Mouse (Mus musculus) layer of hippocampus, adult 18-20 months (tissue): ENCODE data around the gene Fignl1. TPM values are rescaled to one million over a fixed set of nuclear protein-coding genes. Genes with fewer than 3 reads are reported as not detected.

Experiments
- DNase-seq, 2 experiments: peaks; one replicate each; pipeline ENCODE4 v3.0.0; 2022; ENCODE audit warnings: low spot score in 2 of 2
- total RNA-seq, 2 experiments: library from RNA; stranded (reverse); gene quantifications; 2 replicates each; pipeline ENCODE4 v1.2.3; 2021

Gene Fignl1
- total RNA-seq, 2 experiments from 2014 or later = 0.61 to 1.9 TPM

- DNase-seq = no peak
Observed at GRCm38 (mm10) chr11:11766736-11767135, 42.0 kb downstream of the Fignl1 start.

- DNase-seq = no peak
Observed at GRCm38 (mm10) chr11:11766105-11766504, 42.7 kb downstream of the Fignl1 start.

- DNase-seq = no peak
Observed at GRCm38 (mm10) chr11:11765414-11765813, 43.3 kb downstream of the Fignl1 start.

- DNase-seq = no peak
Observed at GRCm38 (mm10) chr11:11763211-11763666, 45.5 kb downstream of the Fignl1 start.

- DNase-seq = no peak
Observed at GRCm38 (mm10) chr11:11758883-11759282, 49.9 kb downstream of the Fignl1 start.

GRCm38 (mm10) chr11:11758121-11758520, 50.6 kb downstream of the Fignl1 start:
- DNase-seq = no peak

- no peak for DNase-seq
Observed at GRCm38 (mm10) chr11:11752859-11753258, 55.9 kb downstream of the Fignl1 start.

GRCm38 (mm10) chr11:11751091-11751490, 57.7 kb downstream of the Fignl1 start:
- no peak for DNase-seq

GRCm38 (mm10) chr11:11744222-11744621, 64.5 kb downstream of the Fignl1 start:
- no peak for DNase-seq

- DNase-seq = no peak
Observed at GRCm38 (mm10) chr11:11742626-11743025, 66.1 kb downstream of the Fignl1 start.

- no peak for DNase-seq
Observed at GRCm38 (mm10) chr11:11741574-11741973, 67.2 kb downstream of the Fignl1 start.

GRCm38 (mm10) chr11:11740603-11741002, 68.2 kb downstream of the Fignl1 start:
- DNase-seq = no peak

- no peak for DNase-seq
Observed at GRCm38 (mm10) chr11:11739054-11739453, 69.7 kb downstream of the Fignl1 start.

- no peak for DNase-seq
Observed at GRCm38 (mm10) chr11:11737562-11737961, 71.2 kb downstream of the Fignl1 start.

Other genes with a start within 250 kb of the Fignl1 start
- not detected for gene 4930512M02Rik, start 181.1 kb downstream of the Fignl1 start, total RNA-seq
- 1 to 10 TPM; 3.7 to 3.9 TPM for gene Ikzf1, start 124.0 kb downstream of the Fignl1 start, total RNA-seq
- gene Ddc, start 89.2 kb upstream of the Fignl1 start, total RNA-seq = 1 to 10 TPM; 7.7 to 8.1 TPM
- gene Grb10, start 229.7 kb upstream of the Fignl1 start, total RNA-seq = 10 to 100 TPM; 27.5 to 30.9 TPM